In genomic region chr11:51969511-51969910, GRCm38 (mm10) we compare ENCODE assay signal across 20 mouse cellular contexts. TPM values are rescaled to one million over a fixed set of nuclear protein-coding genes. Genes with fewer than 3 reads are reported as not detected.
A peak's percentile ranks its signal among the peaks of the same experiment; 100 is the strongest.
DNase-seq lines count a peak whose midpoint lies in the region; ATAC-seq and TF ChIP-seq lines count a peak whose summit lies in the region.
"Had no signal": no experiment of that assay in that cellular context is flagged by ENCODE, and none has a peak within 500 bp of the region (broad histone marks: within the 10 kb centered on the region; RNA-seq: fewer than 3 reads in every experiment).

No protein-coding gene starts in this region.

- H3K9me3 ChIP-seq in kidney, postnatal 0 days (replicated peaks; ENCODE audit: low read length): no peaks in the 10 kb centered on the region
- no peaks in the 10 kb centered on the region for H3K9me3 ChIP-seq in E14TG2a.4 (ENCODE audit: low read length)
- H3K9me3 ChIP-seq: embryonic facial prominence, embryonic 15.5 days; forebrain, embryonic 15.5 days; heart, embryonic 15.5 days; kidney, embryonic 15.5 days; limb, embryonic 12.5 days; midbrain, embryonic 12.5 days had no signal

- no peak overlapping the region for H3K4me3 ChIP-seq in kidney, postnatal 0 days (replicated peaks; ENCODE audit: low read depth, low read length)
- peak overlapping the region; percentile 90; the same call in 1 of the 2 replicates for H3K4me3 ChIP-seq in E14TG2a.4 (replicated peaks; ENCODE audit: low read length)
- H3K4me3 ChIP-seq: embryonic facial prominence, embryonic 15.5 days; forebrain, embryonic 15.5 days; heart, embryonic 15.5 days; limb, embryonic 12.5 days; midbrain, embryonic 12.5 days had no signal

- TF ChIP-seq CTCF in kidney, postnatal 0 days (IDR thresholded peaks at IDR 0.05; ENCODE audit: low read depth): peak; percentile 19; the same call in 1 of the 2 replicates
- no peak for TF ChIP-seq CTCF in E14TG2a.4 (conservative IDR thresholded peaks at IDR 0.05; ENCODE audit: low read length)

- H3K4me2 ChIP-seq in kidney, postnatal 0 days (ENCODE audit: low read length): no peak overlapping the region
- H3K4me2 ChIP-seq: embryonic facial prominence, embryonic 15.5 days; forebrain, embryonic 15.5 days; heart, embryonic 15.5 days; kidney, embryonic 15.5 days; midbrain, embryonic 12.5 days had no signal

- intact Hi-C loops in heart, postnatal 36 days (cut with DNase I): no loop called here

- H3K4me1 ChIP-seq in kidney, postnatal 0 days (replicated peaks; ENCODE audit: insufficient read depth, low read length): no peaks in the 10 kb centered on the region
- peaks cover 48% of the 10 kb centered on the region for H3K4me1 ChIP-seq in E14TG2a.4 (replicated peaks; ENCODE audit: low read depth, low read length)

- H3K27ac ChIP-seq in kidney, postnatal 0 days: no peak overlapping the region
- H3K27ac ChIP-seq: embryonic facial prominence, embryonic 15.5 days; forebrain, embryonic 15.5 days; heart, embryonic 15.5 days; kidney, embryonic 15.5 days; limb, embryonic 12.5 days; midbrain, embryonic 12.5 days had no signal

- no peak overlapping the region for H3K9ac ChIP-seq in kidney, postnatal 0 days (ENCODE audit: low read depth, low read length)
- H3K9ac ChIP-seq: embryonic facial prominence, embryonic 15.5 days; forebrain, embryonic 15.5 days; heart, embryonic 15.5 days; kidney, embryonic 15.5 days; limb, embryonic 12.5 days; liver, postnatal 0 days; midbrain, embryonic 12.5 days had no signal

- no peak for DNase-seq in kidney, postnatal 0 days (ENCODE audit: low spot score)
- no peak for DNase-seq in kidney, postnatal 10 days
- DNase-seq in A20 (ENCODE audit: low read depth, low spot score) (peak; percentile 35), ZHBTc4 (ENCODE audit: low read depth, low spot score) (peak; percentile 30)
- no peak for DNase-seq in heart, postnatal 36 days
- no peak for DNase-seq in natural killer cell, adult 2 months (ENCODE audit: low spot score in 2 of 2)
- no peak for DNase-seq in cerebellum, adult 8-10 months
- DNase-seq: adrenal gland, adult 2 months; cerebellum, adult 2 months; kidney, adult 11 months; liver, postnatal 0 days; lung, postnatal 14 days had no signal

- 91% methylated on average over 2 of the region's 2 CpGs for WGBS in kidney, postnatal 0 days

- no peaks in the 10 kb centered on the region for H3K27me3 ChIP-seq in kidney, postnatal 0 days (ENCODE audit: insufficient read depth, low read length)
- no peaks in the 10 kb centered on the region for H3K27me3 ChIP-seq in E14TG2a.4 (ENCODE audit: insufficient read depth, low read length)
- H3K27me3 ChIP-seq: embryonic facial prominence, embryonic 15.5 days; forebrain, embryonic 15.5 days; heart, embryonic 15.5 days; kidney, embryonic 15.5 days; limb, embryonic 12.5 days; midbrain, embryonic 12.5 days had no signal

- no peak for ATAC-seq in kidney, postnatal 0 days (replicated peaks; ENCODE audit: low FRiP score, low read depth)
- ATAC-seq: forebrain, embryonic 15.5 days; hindbrain, embryonic 16.5 days; liver, postnatal 0 days had no signal

- H3K36me3 ChIP-seq in kidney, postnatal 0 days (ENCODE audit: insufficient read depth, low read length): peaks cover 21% of the 10 kb centered on the region
- H3K36me3 ChIP-seq in E14TG2a.4 (ENCODE audit: insufficient read depth, low read length): peaks cover 60% of the 10 kb centered on the region

RNA-seq across cellular contexts. Expression of gene Cdkn2aipnl, which starts 2.0 kb away (rescaled TPM):
- polyA plus RNA-seq in kidney, postnatal 0 days (2015; fragmentation: Nextera tagmentation; extraction: Ambion mirVana): 70.8 and 71.7 TPM in 2 replicates
- 10 to 100 TPM in 1 of 2 experiments, 1 to 10 TPM in 1; 9.7 to 10.7 TPM for total RNA-seq in heart, postnatal 36 days (2021)

RNA-seq across cellular contexts. Expression of gene Ube2b, which starts 31.1 kb away (rescaled TPM):
- polyA plus RNA-seq in kidney, postnatal 0 days (2015; fragmentation: Nextera tagmentation; extraction: Ambion mirVana): 248 and 255 TPM in 2 replicates
- total RNA-seq in heart, postnatal 36 days (2021): 100 to 1,000 TPM; 297 to 317 TPM

RNA-seq across cellular contexts. Expression of gene Cdkl3, which starts 34.5 kb away (rescaled TPM):
- 10.3 and 10.6 TPM in 2 replicates for polyA plus RNA-seq in kidney, postnatal 0 days (2015; fragmentation: Nextera tagmentation; extraction: Ambion mirVana)
- total RNA-seq in heart, postnatal 36 days (2021): 1 to 10 TPM; 5.5 to 5.7 TPM

Comparison
In these comparisons a context has a peak if more than half of its experiments do, and no peak if none do; other contexts are left out.
1. DNase-seq: peak in A20 (single experiment) and ZHBTc4 (single experiment); none in kidney, postnatal 0 days (single experiment), kidney, postnatal 10 days (single experiment), heart, postnatal 36 days (0 of 2), natural killer cell, adult 2 months (0 of 2) and cerebellum, adult 8-10 months (single experiment).